Mouse (Mus musculus): ENCODE results near the gene Dnm1. TPM values are rescaled to one million over a fixed set of nuclear protein-coding genes. Genes with fewer than 3 reads are reported as not detected.

Dnm1 gene
- polyA plus RNA-seq, 1 experiment from 2014 or later, result 5.6 TPM

- TF ChIP-seq CTCF (IDR thresholded peaks at IDR 0.05; ENCODE audit: low read depth), result no peak
- WGBS, result 79% methylated on average over 7 of the region's 7 CpGs
- H3K4me3 ChIP-seq (replicated peaks; ENCODE audit: low read depth, low read length), result no peak overlapping the region
- H3K27ac ChIP-seq, result no peak overlapping the region
- H3K36me3 ChIP-seq (ENCODE audit: insufficient read depth, low read length), result no peaks in the 10 kb centered on the region
- H3K4me2 ChIP-seq (ENCODE audit: low read length), result no peak overlapping the region
- no peaks in the 10 kb centered on the region for H3K27me3 ChIP-seq (ENCODE audit: insufficient read depth, low read length)
- no peak for DNase-seq (ENCODE audit: low spot score)
- H3K4me1 ChIP-seq (replicated peaks; ENCODE audit: insufficient read depth, low read length), result peaks cover 12% of the 10 kb centered on the region; the same call in 1 of the 2 replicates
- H3K9me3 ChIP-seq (replicated peaks; ENCODE audit: low read length), result no peaks in the 10 kb centered on the region
- no peak overlapping the region for H3K9ac ChIP-seq (ENCODE audit: low read depth, low read length)
- no peak for ATAC-seq (replicated peaks; ENCODE audit: low FRiP score, low read depth)
Measured at GRCm38 (mm10) chr2:32322754-32323741, 30.1 kb downstream of the Dnm1 start.

- no peak overlapping the region for H3K27ac ChIP-seq
- WGBS, result 67% methylated on average over 9 of the region's 9 CpGs
- peak; percentile 26; the same call in 1 of the 2 replicates for ATAC-seq (replicated peaks; ENCODE audit: low FRiP score, low read depth)
Measured at GRCm38 (mm10) chr2:32321591-32322298, 31.4 kb downstream of the Dnm1 start.

GRCm38 (mm10) chr2:32320721-32321120, 32.4 kb downstream of the Dnm1 start:
- DNase-seq (ENCODE audit: low spot score) (no peak), ATAC-seq (replicated peaks; ENCODE audit: low FRiP score, low read depth) (no peak)
- Histone ChIP-seq H3K27me3 (ENCODE audit: insufficient read depth, low read length) (no peaks in the 10 kb centered on the region), H3K4me1 (replicated peaks; ENCODE audit: insufficient read depth, low read length) (peaks cover 27% of the 10 kb centered on the region), H3K36me3 (ENCODE audit: insufficient read depth, low read length) (no peaks in the 10 kb centered on the region), H3K9ac (ENCODE audit: low read depth, low read length) (no peak overlapping the region), H3K27ac (no peak overlapping the region), H3K4me3 (replicated peaks; ENCODE audit: low read depth, low read length) (no peak overlapping the region), H3K4me2 (ENCODE audit: low read length) (no peak overlapping the region), H3K9me3 (replicated peaks; ENCODE audit: low read length) (no peaks in the 10 kb centered on the region)
- no peak for TF ChIP-seq CTCF (IDR thresholded peaks at IDR 0.05; ENCODE audit: low read depth)
- 63% methylated on average over 11 of the region's 11 CpGs for WGBS

More at GRCm38 (mm10) chr2:32321591-32322298, 31.4 kb downstream of the Dnm1 start:
- Histone ChIP-seq H3K4me3 (replicated peaks; ENCODE audit: low read depth, low read length) (no peak overlapping the region), H3K9ac (ENCODE audit: low read depth, low read length) (no peak overlapping the region), H3K4me2 (ENCODE audit: low read length) (no peak overlapping the region), H3K27me3 (ENCODE audit: insufficient read depth, low read length) (no peaks in the 10 kb centered on the region), H3K9me3 (replicated peaks; ENCODE audit: low read length) (no peaks in the 10 kb centered on the region), H3K36me3 (ENCODE audit: insufficient read depth, low read length) (no peaks in the 10 kb centered on the region), H3K4me1 (replicated peaks; ENCODE audit: insufficient read depth, low read length) (peaks cover 22% of the 10 kb centered on the region)
- no peak for TF ChIP-seq CTCF (IDR thresholded peaks at IDR 0.05; ENCODE audit: low read depth)
- no peak for DNase-seq (ENCODE audit: low spot score)

- TF ChIP-seq CTCF (IDR thresholded peaks at IDR 0.05; ENCODE audit: low read depth), result no peak
- Histone ChIP-seq H3K27ac (0 out of 2 replicates have a peak overlapping the region, but pooled peaks have one; percentile 48), H3K9ac (ENCODE audit: low read depth, low read length) (no peak overlapping the region), H3K4me3 (replicated peaks; ENCODE audit: low read depth, low read length) (no peak overlapping the region), H3K9me3 (replicated peaks; ENCODE audit: low read length) (no peaks in the 10 kb centered on the region), H3K27me3 (ENCODE audit: insufficient read depth, low read length) (no peaks in the 10 kb centered on the region), H3K4me1 (replicated peaks; ENCODE audit: insufficient read depth, low read length) (peaks cover 29% of the 10 kb centered on the region), H3K4me2 (ENCODE audit: low read length) (peak overlapping the region; percentile 23; the same call in 1 of the 2 replicates), H3K36me3 (ENCODE audit: insufficient read depth, low read length) (no peaks in the 10 kb centered on the region)
- WGBS, result 30% methylated on average over 9 of the region's 9 CpGs
- DNase-seq (ENCODE audit: low spot score) (peak; percentile 63), ATAC-seq (replicated peaks; ENCODE audit: low FRiP score, low read depth) (no peak)
Measured at GRCm38 (mm10) chr2:32319586-32320580, 33.3 kb downstream of the Dnm1 start.

- H3K4me1 ChIP-seq (replicated peaks; ENCODE audit: insufficient read depth, low read length), result peaks cover 29% of the 10 kb centered on the region
- no peak for DNase-seq (ENCODE audit: low spot score)
- no peak for TF ChIP-seq CTCF (IDR thresholded peaks at IDR 0.05; ENCODE audit: low read depth)
Measured at GRCm38 (mm10) chr2:32318709-32319585, 34.2 kb downstream of the Dnm1 start.

More at GRCm38 (mm10) chr2:32318709-32319585, 34.2 kb downstream of the Dnm1 start:
- no peaks in the 10 kb centered on the region for H3K27me3 ChIP-seq (ENCODE audit: insufficient read depth, low read length)
- H3K9ac ChIP-seq (ENCODE audit: low read depth, low read length), result peak overlapping the region; percentile 61
- ATAC-seq (replicated peaks; ENCODE audit: low FRiP score, low read depth), result no peak
- WGBS, result 50% methylated on average over 14 of the region's 14 CpGs
- no peaks in the 10 kb centered on the region for H3K9me3 ChIP-seq (replicated peaks; ENCODE audit: low read length)
- no peaks in the 10 kb centered on the region for H3K36me3 ChIP-seq (ENCODE audit: insufficient read depth, low read length)
- H3K4me2 ChIP-seq (ENCODE audit: low read length), result peak overlapping the region; percentile 57
- H3K4me3 ChIP-seq (replicated peaks; ENCODE audit: low read depth, low read length), result peak overlapping the region; percentile 37
- H3K27ac ChIP-seq, result peak overlapping the region; percentile 88

Data from kidney, postnatal 0 days (tissue).